Mouse (Mus musculus): Measurements from ENCODE around the gene Plin5.

Gene Plin5

GRCm38 (mm10) chr17:56117251-56117710 lies at the start of gene Plin5:
Gene Plin5 (minus strand): TSS chr17:56117596.
- peak; percentile 67 for DNase-seq

GRCm38 (mm10) chr17:56165671-56166070 lies 48.3 kb upstream of the Plin5 start:
- DNase-seq = no peak

- DNase-seq = no peak
These were observed 47.1 kb upstream of the Plin5 start for GRCm38 (mm10) chr17:56164510-56164909.

GRCm38 (mm10) chr17:56163523-56164102 lies 46.2 kb upstream of the Plin5 start:
- DNase-seq = no peak

GRCm38 (mm10) chr17:56162231-56162774 lies 44.9 kb upstream of the Plin5 start, which contains the start of gene Tnfaip8l1:
Gene Tnfaip8l1 (plus strand): TSS chr17:56162477.
- peak; percentile 94 for DNase-seq

GRCm38 (mm10) chr17:56159729-56160128 lies 42.3 kb upstream of the Plin5 start:
- DNase-seq = peak; percentile 39

GRCm38 (mm10) chr17:56153643-56154042 lies 36.2 kb upstream of the Plin5 start:
- DNase-seq = peak; percentile 44

- no peak for DNase-seq
These were observed 32.5 kb upstream of the Plin5 start for GRCm38 (mm10) chr17:56149897-56150296.

GRCm38 (mm10) chr17:56148790-56149618 lies 31.6 kb upstream of the Plin5 start:
- DNase-seq = no peak

GRCm38 (mm10) chr17:56148280-56148679 lies 30.9 kb upstream of the Plin5 start:
- DNase-seq = no peak

GRCm38 (mm10) chr17:56147420-56147819 lies 30.0 kb upstream of the Plin5 start:
- DNase-seq = no peak

GRCm38 (mm10) chr17:56146131-56146530 lies 28.7 kb upstream of the Plin5 start:
- no peak for DNase-seq

- no peak for DNase-seq
These were observed 27.1 kb upstream of the Plin5 start for GRCm38 (mm10) chr17:56144546-56144945.

- peak; percentile 71 for DNase-seq
These were observed 24.6 kb upstream of the Plin5 start for GRCm38 (mm10) chr17:56141702-56142605.

- DNase-seq = peak; percentile 86
These were observed 22.6 kb upstream of the Plin5 start, which contains the start of gene Sema6b for GRCm38 (mm10) chr17:56139858-56140595. Gene Sema6b (minus strand): TSS chr17:56140343.

- peak; percentile 54 for DNase-seq
These were observed 22.0 kb upstream of the Plin5 start for GRCm38 (mm10) chr17:56139355-56139754.

GRCm38 (mm10) chr17:56137839-56138613 lies 20.6 kb upstream of the Plin5 start:
- no peak for DNase-seq

GRCm38 (mm10) chr17:56136558-56136957 lies 19.2 kb upstream of the Plin5 start:
- no peak for DNase-seq

GRCm38 (mm10) chr17:56134463-56134971 lies 17.1 kb upstream of the Plin5 start:
- DNase-seq = peak; percentile 73

GRCm38 (mm10) chr17:56133457-56134363 lies 16.3 kb upstream of the Plin5 start:
- DNase-seq = no peak
